Mouse (Mus musculus): ENCODE results near the gene Olfr948.

The Olfr948 gene

DNA sequence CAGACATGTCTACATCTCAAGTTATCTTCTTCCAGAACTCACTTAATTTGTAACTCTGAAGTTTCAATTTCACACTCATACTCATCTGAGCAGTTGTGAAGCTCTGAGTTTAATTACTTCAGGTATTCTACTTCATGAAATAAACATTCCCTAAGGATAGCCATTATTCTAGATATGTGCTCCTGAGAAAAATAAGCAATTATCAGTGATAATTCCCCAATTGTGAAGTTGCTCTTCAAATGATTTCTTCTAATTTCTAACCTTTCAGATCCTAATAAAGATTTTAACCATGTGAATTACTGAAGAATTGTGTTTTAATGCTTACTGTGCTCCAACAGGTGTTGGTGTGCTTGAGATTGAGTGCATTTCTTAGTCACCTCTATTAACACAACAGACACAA lies at the start of gene Olfr948:
Gene Olfr948, minus strand, starts transcription at position 101 of the 400 bp plus-strand sequence.
- DNase-seq (ENCODE audit: low read depth, low spot score) = no peak

DNA sequence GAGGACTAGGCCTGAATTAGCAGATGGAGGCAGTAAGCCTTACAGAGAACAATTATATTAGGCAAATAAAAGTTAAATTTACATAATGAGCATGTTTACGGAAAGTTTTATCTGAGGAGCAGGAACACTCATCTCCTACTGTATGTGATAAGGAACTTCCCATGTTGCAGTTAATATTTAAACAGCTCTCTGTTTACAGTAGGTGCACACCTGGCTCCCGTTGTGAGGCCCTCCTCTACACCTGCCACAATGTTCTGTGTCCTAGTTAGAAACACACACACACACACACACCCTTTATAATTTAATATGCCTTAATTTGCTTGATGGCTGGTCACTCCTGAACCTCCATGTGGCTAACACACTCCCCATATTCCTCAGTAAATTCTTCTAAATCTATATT lies 38.7 kb downstream of the Olfr948 start:
- DNase-seq (ENCODE audit: low read depth, low spot score) = no peak

- DNase-seq (ENCODE audit: low read depth, low spot score) = no peak
Observed at GRCm38 (mm10) chr9:39276718-39277117, 49.1 kb downstream of the Olfr948 start, which contains the start of gene Olfr945. Olfr945 (minus strand) TSS chr9:39276818.

Data from c-Kit-negative CD71-positive TER-119-positive erythroid progenitor cells, embryonic 14.5 days (primary cell).